Mouse (Mus musculus) MEL (cell line): ENCODE data around the gene Wdr72. TPM values are rescaled to one million over a fixed set of nuclear protein-coding genes. Genes with fewer than 3 reads are reported as not detected.

Experiments used
- DNase-seq: peaks from one replicate; pipeline ENCODE4 v3.0.0; 2011; ENCODE audit warnings: low read depth, low spot score
- H3K27ac ChIP-seq: 2 replicates; pipeline ENCODE4 v1.5.1; 2012; ENCODE audit warnings: low read depth, mild to moderate bottlenecking, control low read depth, low read length, moderate library complexity; ENCODE audit not compliant: control insufficient read depth
- H3K27me3 ChIP-seq, 2 experiments: fragments of 150-350 bp in 1 of 2; sonication (generic) in 1 of 2; 2 replicates each; pipeline ENCODE4 v1.6.1; 2012; ENCODE audit warnings: low read length in 2 of 2, mild to moderate bottlenecking in 2 of 2, improper control_type of control experiment in 1 of 2, moderate library complexity in 1 of 2; ENCODE audit not compliant: insufficient read depth in 2 of 2, control insufficient read depth in 1 of 2
- H3K36me3 ChIP-seq, 2 experiments: 2 replicates each; pipeline ENCODE4 v1.6.1; 2012 to 2014; ENCODE audit warnings: low read length in 2 of 2, improper control_type of control experiment in 1 of 2, inconsistent platforms in 1 of 2, mild to moderate bottlenecking in 1 of 2; ENCODE audit not compliant: insufficient read depth in 2 of 2, control insufficient read depth in 1 of 2
- H3K4me1 ChIP-seq, 2 experiments: fragments of 150-350 bp in 1 of 2; sonication (generic) in 1 of 2; 2 replicates each; pipeline ENCODE4 v1.6.1; 2012; ENCODE audit warnings: low read length in 2 of 2, improper control_type of control experiment in 1 of 2, mild to moderate bottlenecking in 1 of 2; ENCODE audit not compliant: insufficient read depth in 2 of 2, control insufficient read depth in 1 of 2
- H3K4me3 ChIP-seq, 2 experiments: fragments of 150-350 bp in 1 of 2; sonication (generic) in 1 of 2; 2 replicates each; pipeline ENCODE4 v1.5.1; 2012; ENCODE audit warnings: low read depth in 2 of 2, low read length in 2 of 2, mild to moderate bottlenecking in 2 of 2, moderate library complexity in 2 of 2, control low read depth in 1 of 2, improper control_type of control experiment in 1 of 2; ENCODE audit not compliant: control insufficient read depth in 1 of 2, insufficient read depth in 1 of 2
- H3K79me2 ChIP-seq: 2 replicates; pipeline ENCODE4 v1.6.1; 2012; ENCODE audit warnings: mild to moderate bottlenecking, low read length, moderate library complexity; ENCODE audit not compliant: control insufficient read depth, poor library complexity, insufficient read depth
- H3K9ac ChIP-seq: 2 replicates; pipeline ENCODE4 v1.6.1; 2012; ENCODE audit warnings: low read depth, mild to moderate bottlenecking, control low read depth, low read length, moderate library complexity; ENCODE audit not compliant: control insufficient read depth, poor library complexity, severe bottlenecking
- H3K9me3 ChIP-seq: fragments of 150-350 bp; sonication (generic); replicated peaks from 2 replicates; pipeline ENCODE4 v1.6.1; 2012; ENCODE audit warnings: mild to moderate bottlenecking, low read length, improper control_type of control experiment, moderate library complexity; ENCODE audit not compliant: insufficient read depth
- BHLHE40 ChIP-seq: IDR thresholded peaks from 2 replicates; pipeline ENCODE4 v1.6.1; 2012; ENCODE audit warnings: low read depth, mild to moderate bottlenecking, inconsistent platforms, low read length, improper control_type of control experiment, borderline replicate concordance
- CHD1 ChIP-seq: IDR thresholded peaks from 2 replicates; pipeline ENCODE4 v1.6.1; 2012; ENCODE audit warnings: low read depth, mild to moderate bottlenecking, inconsistent platforms, low read length, improper control_type of control experiment
- E2F4 ChIP-seq: IDR thresholded peaks from 2 replicates; pipeline ENCODE4 v1.6.1; 2011; ENCODE audit warnings: low read depth, low read length, improper control_type of control experiment, borderline replicate concordance
- ETS1 ChIP-seq: IDR thresholded peaks from 2 replicates; pipeline ENCODE4 v1.6.1; 2012; ENCODE audit warnings: low read depth, mild to moderate bottlenecking, inconsistent platforms, low read length, improper control_type of control experiment, moderate library complexity
- GATA1 ChIP-seq: IDR thresholded peaks from 2 replicates; pipeline ENCODE4 v1.6.1; 2011; ENCODE audit warnings: low read depth, low read length, improper control_type of control experiment
- HCFC1 ChIP-seq: IDR thresholded peaks from 2 replicates; pipeline ENCODE4 v1.6.1; 2012; ENCODE audit warnings: low read depth, mild to moderate bottlenecking, inconsistent platforms, low read length, improper control_type of control experiment, moderate library complexity
- JUND ChIP-seq: IDR thresholded peaks from 2 replicates; pipeline ENCODE4 v1.6.1; 2011; ENCODE audit warnings: low read depth, mild to moderate bottlenecking, improper control_type of control experiment, low read length
- MAX ChIP-seq: IDR thresholded peaks from 2 replicates; pipeline ENCODE4 v1.6.1; 2011; ENCODE audit warnings: low read length, improper control_type of control experiment
- MXI1 ChIP-seq: IDR thresholded peaks from 2 replicates; pipeline ENCODE4 v1.6.1; 2011; ENCODE audit warnings: mild to moderate bottlenecking, low read depth, low read length, improper control_type of control experiment
- MYB ChIP-seq: IDR thresholded peaks from 2 replicates; pipeline ENCODE4 v1.6.1; 2011; ENCODE audit warnings: mild to moderate bottlenecking, low read depth, low read length, improper control_type of control experiment
- MYC ChIP-seq: IDR thresholded peaks from 2 replicates; pipeline ENCODE4 v1.6.1; 2011; ENCODE audit warnings: low read depth, mild to moderate bottlenecking, low read length, improper control_type of control experiment, moderate library complexity
- NRF1 ChIP-seq: IDR thresholded peaks from 2 replicates; pipeline ENCODE4 v1.6.1; 2014; ENCODE audit warnings: low read depth, mild to moderate bottlenecking, inconsistent platforms, low read length, improper control_type of control experiment, moderate library complexity; ENCODE audit not compliant: poor library complexity, insufficient read depth, severe bottlenecking
- POLR2A ChIP-seq, 2 experiments: IDR thresholded peaks; 2 replicates each; pipeline ENCODE4 v1.6.1; 2011 to 2012; ENCODE audit warnings: low read length in 2 of 2, mild to moderate bottlenecking in 2 of 2, control low read depth in 1 of 2, improper control_type of control experiment in 1 of 2, low read depth in 1 of 2, moderate library complexity in 1 of 2; ENCODE audit not compliant: control insufficient read depth in 1 of 2, insufficient read depth in 1 of 2, poor library complexity in 1 of 2
- POLR2AphosphoS2 ChIP-seq: IDR thresholded peaks from 2 replicates; pipeline ENCODE4 v1.6.1; 2011; ENCODE audit warnings: low read length, improper control_type of control experiment
- POLR2AphosphoS5 ChIP-seq: IDR thresholded peaks from 2 replicates; pipeline ENCODE4 v1.6.1; 2012; ENCODE audit warnings: low read depth, borderline replicate concordance, mild to moderate bottlenecking, inconsistent platforms, low read length, moderate library complexity, mixed read lengths
- RAD21 ChIP-seq: IDR thresholded peaks from 2 replicates; pipeline ENCODE4 v1.6.1; 2011; ENCODE audit warnings: mild to moderate bottlenecking, low read depth, low read length, improper control_type of control experiment
- RCOR1 ChIP-seq: IDR thresholded peaks from 2 replicates; pipeline ENCODE4 v1.6.1; 2012; ENCODE audit warnings: low read depth, mild to moderate bottlenecking, inconsistent platforms, low read length, improper control_type of control experiment
- TBP ChIP-seq: IDR thresholded peaks from 2 replicates; pipeline ENCODE4 v1.8.0; 2011; ENCODE audit warnings: low read depth, low read length, improper control_type of control experiment
- TCF12 ChIP-seq: IDR thresholded peaks from 2 replicates; pipeline ENCODE4 v1.6.1; 2014; ENCODE audit warnings: low read depth, mild to moderate bottlenecking, inconsistent platforms, low read length, improper control_type of control experiment, moderate library complexity
- UBTF ChIP-seq: IDR thresholded peaks from 2 replicates; pipeline ENCODE4 v1.6.1; 2012; ENCODE audit warnings: low read depth, mild to moderate bottlenecking, inconsistent platforms, low read length, improper control_type of control experiment, moderate library complexity, borderline replicate concordance; ENCODE audit not compliant: insufficient read depth
- USF1 ChIP-seq: IDR thresholded peaks from 2 replicates; pipeline ENCODE4 v1.6.1; 2014; ENCODE audit warnings: low read depth, mild to moderate bottlenecking, inconsistent platforms, low read length, improper control_type of control experiment, moderate library complexity
- USF2 ChIP-seq, 2 experiments: IDR thresholded peaks; 2 replicates each; pipeline ENCODE4 v1.6.1; 2011 to 2012; ENCODE audit warnings: improper control_type of control experiment in 2 of 2, low read length in 2 of 2, borderline replicate concordance in 1 of 2, inconsistent platforms in 1 of 2, low read depth in 1 of 2, mild to moderate bottlenecking in 1 of 2; ENCODE audit not compliant: insufficient read depth in 1 of 2
- ZC3H11A ChIP-seq: IDR thresholded peaks from 2 replicates; pipeline ENCODE4 v1.6.1; 2012; ENCODE audit warnings: low read depth, mild to moderate bottlenecking, inconsistent platforms, low read length, improper control_type of control experiment
- ZKSCAN1 ChIP-seq: IDR thresholded peaks from 2 replicates; pipeline ENCODE4 v1.6.1; 2012; ENCODE audit warnings: low read depth, mild to moderate bottlenecking, inconsistent platforms, low read length, improper control_type of control experiment, moderate library complexity
- ZNF384 ChIP-seq: IDR thresholded peaks from 2 replicates; pipeline ENCODE4 v1.6.1; 2012; ENCODE audit warnings: low read depth, mild to moderate bottlenecking, inconsistent platforms, low read length, improper control_type of control experiment
- polyA plus RNA-seq, 2 experiments: library from polyadenylated mRNA; stranded (reverse) in 1 of 2; unstranded in 1 of 2; fragments of >175 nt in 1 of 2; fragments of >200 nt in 1 of 2; gene quantifications; 2 replicates each; pipeline versions ENCODE4 v1.2.1 to v1.2.4; 2012; ENCODE audit warnings: low replicate concordance in 2 of 2, low read depth in 1 of 2; ENCODE audit not compliant: insufficient read length in 2 of 2, insufficient read depth in 1 of 2, missing spikeins in 1 of 2
- total RNA-seq: library from RNA; depleted of rRNA; stranded (reverse); fragments of 300-350 nt; gene quantifications from 2 replicates; pipeline ENCODE4 v1.2.3, GENCODE M21; 2012

Gene Wdr72
- total and polyA plus RNA-seq, 3 experiments, result not detected

GRCm38 (mm10) chr9:74148306-74148705, 38.1 kb downstream of the Wdr72 start:
- Histone ChIP-seq H3K4me3 (no peak overlapping the region), H3K9me3 (no peaks in the 10 kb centered on the region), H3K79me2 (no peaks in the 10 kb centered on the region), H3K4me1 (no peaks in the 10 kb centered on the region), H3K9ac (no peak overlapping the region), H3K36me3 (no peaks in the 10 kb centered on the region), H3K27me3 (no peaks in the 10 kb centered on the region), H3K27ac (no peak overlapping the region)
- no peak for DNase-seq
- TF ChIP-seq POLR2A (IDR thresholded peaks at IDR 0.05; ENCODE audit: control insufficient read depth in 1 of 2, insufficient read depth in 1 of 2, low read depth in 1 of 2, low read length in 2 of 2, poor library complexity in 1 of 2) (no peak), POLR2AphosphoS5 (no peak), TBP (no peak), CHD1 (no peak), TCF12 (no peak), RCOR1 (no peak), USF2 (IDR thresholded peaks at IDR 0.05; ENCODE audit: borderline replicate concordance in 1 of 2, insufficient read depth in 1 of 2, low read depth in 1 of 2, low read length in 2 of 2) (no peak), E2F4 (no peak), HCFC1 (no peak), UBTF (no peak), ZC3H11A (no peak), BHLHE40 (no peak), MAX (no peak), POLR2AphosphoS2 (no peak), JUND (no peak), MXI1 (no peak), ZKSCAN1 (no peak)

GRCm38 (mm10) chr9:74160361-74160933, 50.3 kb downstream of the Wdr72 start:
- TF ChIP-seq MXI1 (no peak), MYC (no peak), ZC3H11A (no peak), MYB (no peak), TCF12 (no peak), USF1 (no peak), RAD21 (no peak), BHLHE40 (no peak), GATA1 (no peak), POLR2AphosphoS2 (no peak), ETS1 (no peak), NRF1 (no peak), HCFC1 (no peak), ZNF384 (no peak), MAX (no peak), TBP (no peak)
- no peaks in the 10 kb centered on the region for H3K27me3 ChIP-seq
- H3K36me3 ChIP-seq, result no peaks in the 10 kb centered on the region
- H3K9ac ChIP-seq, result no peak overlapping the region
- no peaks in the 10 kb centered on the region for H3K79me2 ChIP-seq
- no peak overlapping the region for H3K27ac ChIP-seq
- no peak overlapping the region for H3K4me3 ChIP-seq
- H3K9me3 ChIP-seq, result no peaks in the 10 kb centered on the region
- no peaks in the 10 kb centered on the region for H3K4me1 ChIP-seq
- DNase-seq, result no peak
